Mouse (Mus musculus) midbrain, embryonic 13.5 days (tissue): ENCODE results near the gene Taf9. TPM values are rescaled to one million over a fixed set of nuclear protein-coding genes. Genes with fewer than 3 reads are reported as not detected.

Source experiments
- ATAC-seq: fragments of 200-750 bp; cut with Nextera tagmentation; 2 replicates; pipeline ENCODE4 v1.8.0; 2017; ENCODE audit warnings: mild to moderate bottlenecking, moderate TSS enrichment, moderate library complexity
- H3K27ac ChIP-seq: fragments of 300-500 bp; sonication (generic); 2 replicates; pipeline ENCODE4 v1.5.1; 2015; ENCODE audit warnings: inconsistent platforms, mild to moderate bottlenecking, moderate library complexity
- H3K27me3 ChIP-seq: fragments of 300-500 bp; sonication (generic); 2 replicates; pipeline ENCODE4 v1.6.1; 2015; ENCODE audit warnings: mild to moderate bottlenecking, inconsistent platforms
- H3K36me3 ChIP-seq: fragments of 300-500 bp; sonication (generic); 2 replicates; pipeline ENCODE4 v1.6.1; 2015; ENCODE audit warnings: mild to moderate bottlenecking, inconsistent platforms
- H3K4me1 ChIP-seq: fragments of 300-500 bp; sonication (generic); replicated peaks from 2 replicates; pipeline ENCODE4 v1.6.1; 2015; ENCODE audit warnings: inconsistent platforms
- H3K4me2 ChIP-seq: fragments of 300-500 bp; sonication (generic); replicated peaks from 2 replicates; pipeline ENCODE4 v1.6.1; 2015; ENCODE audit warnings: moderate library complexity, mild to moderate bottlenecking, inconsistent platforms
- H3K4me3 ChIP-seq: fragments of 300-500 bp; sonication (generic); replicated peaks from 2 replicates; pipeline ENCODE4 v1.5.1; 2015; ENCODE audit warnings: mild to moderate bottlenecking, inconsistent platforms
- H3K9ac ChIP-seq: fragments of 300-500 bp; sonication (generic); replicated peaks from 2 replicates; pipeline ENCODE4 v1.6.1; 2015; ENCODE audit warnings: mild to moderate bottlenecking, inconsistent platforms
- H3K9me3 ChIP-seq: fragments of 300-500 bp; sonication (generic); 2 replicates; pipeline ENCODE4 v1.6.1; 2016; ENCODE audit warnings: mild to moderate bottlenecking, inconsistent platforms
- WGBS: fragments of 180-500 bp; shearing (Covaris S2); methylation state at CpG from one replicate; pipeline ENCODE4 v1.1.7; 2015; 5-methylcytosine and 5-hydroxymethylcytosine counted together
- polyA plus RNA-seq: library from polyadenylated mRNA; unstranded; fragments of >200 nt; fragmentation: Nextera tagmentation; extraction: Ambion mirVana; gene quantifications from 2 replicates; pipeline ENCODE4 v1.2.1, GENCODE M21; 2015

The Taf9 gene
- polyA plus RNA-seq, 1 experiment from 2014 or later = 24.0 TPM

GRCm38 (mm10) chr13:100622241-100622640 is 29.1 kb upstream of the Taf9 start:
- H3K27me3 ChIP-seq = peaks cover 12% of the 10 kb centered on the region
- no peaks in the 10 kb centered on the region for H3K9me3 ChIP-seq
- no peaks in the 10 kb centered on the region for H3K4me1 ChIP-seq
- H3K4me3 ChIP-seq = no peak overlapping the region
- peaks cover 71% of the 10 kb centered on the region for H3K36me3 ChIP-seq
- ATAC-seq = no peak
- WGBS = 92% methylated on average over 4 of the region's 4 CpGs
- H3K9ac ChIP-seq = no peak overlapping the region
- H3K4me2 ChIP-seq = no peak overlapping the region
- H3K27ac ChIP-seq = no peak overlapping the region

- no peak overlapping the region for H3K27ac ChIP-seq
- no peaks in the 10 kb centered on the region for H3K27me3 ChIP-seq
- H3K4me1 ChIP-seq = no peaks in the 10 kb centered on the region
- H3K4me3 ChIP-seq = no peak overlapping the region
- H3K4me2 ChIP-seq = no peak overlapping the region
- H3K9ac ChIP-seq = no peak overlapping the region
- ATAC-seq = no peak
- H3K36me3 ChIP-seq = peaks cover 65% of the 10 kb centered on the region
- H3K9me3 ChIP-seq = no peaks in the 10 kb centered on the region
- 94% methylated on average over 3 of the region's 3 CpGs for WGBS
Measured at GRCm38 (mm10) chr13:100634106-100634691, 17.2 kb upstream of the Taf9 start.

GRCm38 (mm10) chr13:100642471-100643209 is 8.7 kb upstream of the Taf9 start:
- Histone ChIP-seq H3K27me3 (no peaks in the 10 kb centered on the region), H3K4me3 (no peak overlapping the region), H3K27ac (no peak overlapping the region), H3K4me1 (no peaks in the 10 kb centered on the region), H3K4me2 (no peak overlapping the region), H3K36me3 (peaks cover 69% of the 10 kb centered on the region), H3K9ac (no peak overlapping the region), H3K9me3 (no peaks in the 10 kb centered on the region)
- no peak for ATAC-seq
- WGBS = 97% methylated on average over 4 of the region's 4 CpGs

GRCm38 (mm10) chr13:100648223-100648622 is 3.2 kb upstream of the Taf9 start:
- no peak for ATAC-seq
- Histone ChIP-seq H3K4me2 (no peak overlapping the region), H3K4me1 (peaks cover 13% of the 10 kb centered on the region), H3K4me3 (no peak overlapping the region), H3K9me3 (no peaks in the 10 kb centered on the region), H3K27me3 (no peaks in the 10 kb centered on the region), H3K9ac (no peak overlapping the region), H3K27ac (no peak overlapping the region), H3K36me3 (peaks cover 29% of the 10 kb centered on the region)
- WGBS = 97% methylated on average over 8 of the region's 8 CpGs

DNA sequence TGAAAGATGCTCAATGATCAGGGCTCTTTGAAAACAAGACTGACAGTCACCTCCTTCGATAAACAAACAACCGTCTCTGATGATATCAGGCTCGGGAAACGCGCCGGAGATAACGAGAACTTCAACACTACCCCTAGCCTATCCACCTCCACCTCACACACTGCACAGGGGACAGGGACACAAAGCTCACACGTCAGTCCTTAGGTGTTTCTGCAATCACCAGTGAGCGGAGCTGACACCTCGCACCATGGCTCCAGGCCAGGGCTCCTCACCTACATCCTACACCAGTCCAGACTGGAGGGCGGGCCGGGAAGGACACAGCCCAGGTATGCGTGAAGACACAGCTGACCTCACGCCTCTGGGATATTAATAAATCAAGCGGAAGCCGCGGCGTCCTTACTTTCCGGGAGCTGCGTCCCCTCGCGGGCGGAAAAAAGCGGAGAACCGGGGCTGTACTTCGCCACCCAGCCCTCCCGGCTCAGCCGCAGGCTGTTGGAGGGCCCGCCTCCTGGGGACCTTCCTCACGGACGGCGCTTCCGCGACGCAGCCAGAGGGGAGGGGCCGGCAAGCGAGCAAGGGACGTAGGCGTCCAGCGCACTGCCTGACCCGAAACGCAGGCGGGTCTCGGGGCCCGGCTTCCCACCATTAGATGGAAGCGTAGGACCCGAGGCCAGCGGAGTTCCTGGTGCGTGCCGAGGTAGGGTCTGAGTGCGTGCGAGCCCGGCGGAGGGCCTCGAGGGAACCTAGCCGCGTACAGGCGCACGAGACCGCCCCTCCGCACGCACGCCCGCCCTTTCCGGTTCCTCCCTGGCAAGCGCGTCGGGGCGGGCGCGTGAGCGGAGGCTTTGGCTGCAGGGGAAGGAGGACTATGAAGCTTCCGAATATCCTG is 585 bp upstream of the Taf9 start, which contains the start of the genes Ak6 and Rad17:
TSS of gene Ak6 (plus strand) at position 430 of the 889 bp plus-strand sequence.
TSS of gene Rad17 (minus strand) at position 502 of the 889 bp plus-strand sequence.
- WGBS = under 1% methylated on average over 71 of the region's 73 CpGs
- H3K4me3 ChIP-seq = peak within 1 kb of the TSS; percentile 97
- peak; percentile 98 for ATAC-seq

GRCm38 (mm10) chr13:100658091-100658490 is 6.7 kb downstream of the Taf9 start:
- no peak overlapping the region for H3K4me3 ChIP-seq
- H3K9ac ChIP-seq = no peak overlapping the region
- no peak overlapping the region for H3K4me2 ChIP-seq
- no peak overlapping the region for H3K27ac ChIP-seq
- no peaks in the 10 kb centered on the region for H3K27me3 ChIP-seq
- no peaks in the 10 kb centered on the region for H3K9me3 ChIP-seq
- ATAC-seq = no peak
- H3K36me3 ChIP-seq = peaks cover 15% of the 10 kb centered on the region; the same call in 1 of the 2 replicates
- WGBS = 96% methylated on average over 5 of the region's 5 CpGs
- H3K4me1 ChIP-seq = no peaks in the 10 kb centered on the region

More for the DNA sequence above, 585 bp upstream of the Taf9 start, which contains the start of the genes Ak6 and Rad17:
- H3K9me3 ChIP-seq = no peaks in the 10 kb centered on the region
- peak within 1 kb of the TSS; percentile 87 for H3K4me2 ChIP-seq
- peak within 1 kb of the TSS; percentile 95 for H3K9ac ChIP-seq
- no peaks in the 10 kb centered on the region for H3K27me3 ChIP-seq
- H3K36me3 ChIP-seq = peaks cover 12% of the 10 kb centered on the region
- H3K27ac ChIP-seq = peak within 1 kb of the TSS; percentile 97
- H3K4me1 ChIP-seq = peaks cover 13% of the 10 kb centered on the region

- no peaks in the 10 kb centered on the region for H3K27me3 ChIP-seq
- ATAC-seq = peak; percentile 43; the same call in 1 of the 2 replicates
- 54% methylated on average over 4 of the region's 4 CpGs for WGBS
Measured at GRCm38 (mm10) chr13:100659864-100660456, 8.6 kb downstream of the Taf9 start.

GRCm38 (mm10) chr13:100669291-100670022 is 18.1 kb downstream of the Taf9 start, which contains the start of gene Ccdc125:
Gene Ccdc125 (plus strand): TSS chr13:100669717.
- WGBS = under 1% methylated on average over 44 of the region's 44 CpGs
- peak within 1 kb of the TSS; percentile 57 for H3K9ac ChIP-seq
- H3K4me2 ChIP-seq = peak within 1 kb of the TSS; percentile 82
- peak; percentile 74 for ATAC-seq
- 0 out of 2 replicates have a peak, but pooled peaks cover 3% of the 10 kb centered on the region for H3K9me3 ChIP-seq
- peaks cover 16% of the 10 kb centered on the region for H3K36me3 ChIP-seq
- H3K4me1 ChIP-seq = peaks cover 11% of the 10 kb centered on the region
- peak within 1 kb of the TSS; percentile 54 for H3K4me3 ChIP-seq
- H3K27me3 ChIP-seq = 0 out of 2 replicates have a peak, but pooled peaks cover 5% of the 10 kb centered on the region
- H3K27ac ChIP-seq = no peak within 1 kb of the TSS

More at GRCm38 (mm10) chr13:100659864-100660456, 8.6 kb downstream of the Taf9 start:
- Histone ChIP-seq H3K4me3 (no peak overlapping the region), H3K4me1 (no peaks in the 10 kb centered on the region), H3K9me3 (no peaks in the 10 kb centered on the region), H3K36me3 (peaks cover 21% of the 10 kb centered on the region; the same call in 1 of the 2 replicates), H3K4me2 (no peak overlapping the region), H3K27ac (no peak overlapping the region), H3K9ac (no peak overlapping the region)

GRCm38 (mm10) chr13:100670181-100670741 is 18.9 kb downstream of the Taf9 start:
- 58% methylated on average over 9 of the region's 9 CpGs for WGBS
- H3K4me1 ChIP-seq = peaks cover 11% of the 10 kb centered on the region
- H3K9me3 ChIP-seq = 0 out of 2 replicates have a peak, but pooled peaks cover 3% of the 10 kb centered on the region
- no peak for ATAC-seq
- H3K4me2 ChIP-seq = peak overlapping the region; percentile 82
- H3K9ac ChIP-seq = peak overlapping the region; percentile 57
- H3K27me3 ChIP-seq = 0 out of 2 replicates have a peak, but pooled peaks cover 5% of the 10 kb centered on the region
- H3K27ac ChIP-seq = no peak overlapping the region
- H3K4me3 ChIP-seq = peak overlapping the region; percentile 54
- H3K36me3 ChIP-seq = peaks cover 16% of the 10 kb centered on the region

GRCm38 (mm10) chr13:100675936-100676635 is 24.7 kb downstream of the Taf9 start:
- H3K9ac ChIP-seq = no peak overlapping the region
- no peaks in the 10 kb centered on the region for H3K4me1 ChIP-seq
- H3K9me3 ChIP-seq = 0 out of 2 replicates have a peak, but pooled peaks cover 3% of the 10 kb centered on the region
- H3K36me3 ChIP-seq = no peaks in the 10 kb centered on the region
- no peak overlapping the region for H3K27ac ChIP-seq
- WGBS = 91% methylated on average over 15 of the region's 15 CpGs
- no peaks in the 10 kb centered on the region for H3K27me3 ChIP-seq
- no peak overlapping the region for H3K4me3 ChIP-seq
- no peak for ATAC-seq
- H3K4me2 ChIP-seq = no peak overlapping the region
